Mouse (Mus musculus): Measurements from ENCODE around the gene Fchsd2.

- no peak for TF ChIP-seq POLR2A (IDR thresholded peaks at IDR 0.05; ENCODE audit: extremely low read depth, insufficient read depth, low read length)
- TF ChIP-seq CTCF (IDR thresholded peaks at IDR 0.05; ENCODE audit: extremely low read depth, insufficient read depth, low read length) = no peak
Measured at GRCm38 (mm10) chr7:101327263-101327662, 234.6 kb downstream of the Fchsd2 start.
